Mouse (Mus musculus): ENCODE results near the gene Gdpd5. TPM values are rescaled to one million over a fixed set of nuclear protein-coding genes. Genes with fewer than 3 reads are reported as not detected.

Gene Gdpd5
- polyA plus RNA-seq, 1 experiment from 2014 or later = 36.9 TPM

DNA sequence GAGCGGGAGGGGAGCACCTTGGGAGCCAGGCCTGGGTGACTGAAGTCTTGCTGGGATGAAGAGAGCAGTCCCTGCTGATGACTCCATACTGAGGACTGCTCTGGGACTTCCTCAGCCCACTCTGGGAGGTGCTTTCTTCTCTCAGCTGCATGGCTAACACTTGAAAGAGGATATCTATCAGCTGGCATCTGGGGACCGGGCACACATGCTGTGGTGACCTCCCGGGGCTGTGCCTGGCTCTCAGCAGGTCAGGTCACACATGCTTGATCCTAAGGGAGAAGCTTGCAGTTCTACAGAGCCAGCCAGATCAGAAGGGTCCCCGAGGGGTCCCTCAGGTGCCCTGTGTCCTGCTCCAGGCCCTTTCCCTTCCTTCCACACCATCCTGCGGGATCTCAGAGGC, 62.0 kb downstream of the Gdpd5 start:
- Histone ChIP-seq H3K9ac (ENCODE audit: low read depth, low read length) (no peak overlapping the region), H3K4me2 (ENCODE audit: low read length) (no peak overlapping the region), H3K36me3 (ENCODE audit: control insufficient read depth, insufficient read depth, low read length) (peaks cover 4% of the 10 kb centered on the region; the same call in 1 of the 2 replicates), H3K9me3 (ENCODE audit: control insufficient read depth, low read length) (no peaks in the 10 kb centered on the region), H3K4me1 (ENCODE audit: control insufficient read depth, insufficient read depth, low read depth, low read length) (peaks cover 8% of the 10 kb centered on the region), H3K4me3 (ENCODE audit: low read length) (no peak overlapping the region), H3K27ac (ENCODE audit: low read depth, low read length) (no peak overlapping the region), H3K27me3 (replicated peaks; ENCODE audit: control insufficient read depth, insufficient read depth, low read length) (no peaks in the 10 kb centered on the region)
- 60% methylated on average over 5 of the region's 5 CpGs for WGBS
- ATAC-seq = no peak

DNA sequence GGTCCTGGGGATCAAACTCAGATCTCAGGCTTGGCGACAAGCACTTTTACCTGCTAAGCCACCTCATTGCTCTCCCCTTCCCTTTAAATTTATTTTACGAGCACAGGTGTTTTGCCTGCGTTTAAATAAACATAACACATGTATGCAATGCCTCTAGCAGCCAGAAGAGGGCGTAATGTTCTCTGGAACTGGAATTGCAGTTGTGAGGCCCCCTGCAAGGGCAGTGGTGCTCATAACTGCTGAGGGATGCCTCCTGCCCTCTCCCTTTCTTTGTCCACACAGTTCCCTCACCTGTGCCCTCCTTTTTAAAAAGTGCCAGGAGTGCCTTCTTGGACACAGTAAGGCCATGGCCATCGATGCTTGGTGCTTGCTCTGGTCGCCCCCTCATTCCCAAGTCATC, 62.8 kb downstream of the Gdpd5 start:
- Histone ChIP-seq H3K36me3 (ENCODE audit: control insufficient read depth, insufficient read depth, low read length) (peaks cover 4% of the 10 kb centered on the region; the same call in 1 of the 2 replicates), H3K27ac (ENCODE audit: low read depth, low read length) (no peak overlapping the region), H3K4me3 (ENCODE audit: low read length) (no peak overlapping the region), H3K4me2 (ENCODE audit: low read length) (no peak overlapping the region), H3K9ac (ENCODE audit: low read depth, low read length) (no peak overlapping the region), H3K4me1 (ENCODE audit: control insufficient read depth, insufficient read depth, low read depth, low read length) (peaks cover 12% of the 10 kb centered on the region), H3K27me3 (replicated peaks; ENCODE audit: control insufficient read depth, insufficient read depth, low read length) (no peaks in the 10 kb centered on the region), H3K9me3 (ENCODE audit: control insufficient read depth, low read length) (no peaks in the 10 kb centered on the region)
- WGBS = 71% methylated on average over 6 of the region's 6 CpGs
- ATAC-seq = no peak

DNA sequence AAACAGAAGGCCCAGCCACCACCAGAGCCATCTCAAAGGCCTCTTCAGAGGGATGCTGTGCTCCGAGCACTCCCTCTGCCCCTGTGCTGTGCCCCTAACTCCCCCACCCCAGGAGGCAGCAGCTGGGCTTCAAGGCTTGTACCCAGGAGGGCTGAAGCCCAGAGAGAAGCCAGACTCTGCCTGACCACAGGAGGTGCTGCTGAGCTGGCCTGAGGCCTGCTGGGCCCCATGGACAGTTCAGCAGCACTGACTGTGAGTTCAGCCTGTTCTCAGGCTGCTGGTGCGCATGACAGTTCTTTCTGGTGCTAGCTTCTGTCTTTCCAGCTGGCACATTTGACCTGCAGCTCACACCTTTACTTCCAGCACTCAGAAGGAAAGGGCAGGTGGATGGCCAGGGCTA, 64.6 kb downstream of the Gdpd5 start:
- Histone ChIP-seq H3K9ac (ENCODE audit: low read depth, low read length) (no peak overlapping the region), H3K27ac (ENCODE audit: low read depth, low read length) (no peak overlapping the region), H3K27me3 (replicated peaks; ENCODE audit: control insufficient read depth, insufficient read depth, low read length) (no peaks in the 10 kb centered on the region), H3K36me3 (ENCODE audit: control insufficient read depth, insufficient read depth, low read length) (peaks cover 4% of the 10 kb centered on the region; the same call in 1 of the 2 replicates), H3K4me1 (ENCODE audit: control insufficient read depth, insufficient read depth, low read depth, low read length) (peaks cover 24% of the 10 kb centered on the region), H3K4me2 (ENCODE audit: low read length) (no peak overlapping the region), H3K4me3 (ENCODE audit: low read length) (no peak overlapping the region), H3K9me3 (ENCODE audit: control insufficient read depth, low read length) (no peaks in the 10 kb centered on the region)
- no peak for ATAC-seq
- WGBS = 71% methylated on average over 2 of the region's 2 CpGs

DNA sequence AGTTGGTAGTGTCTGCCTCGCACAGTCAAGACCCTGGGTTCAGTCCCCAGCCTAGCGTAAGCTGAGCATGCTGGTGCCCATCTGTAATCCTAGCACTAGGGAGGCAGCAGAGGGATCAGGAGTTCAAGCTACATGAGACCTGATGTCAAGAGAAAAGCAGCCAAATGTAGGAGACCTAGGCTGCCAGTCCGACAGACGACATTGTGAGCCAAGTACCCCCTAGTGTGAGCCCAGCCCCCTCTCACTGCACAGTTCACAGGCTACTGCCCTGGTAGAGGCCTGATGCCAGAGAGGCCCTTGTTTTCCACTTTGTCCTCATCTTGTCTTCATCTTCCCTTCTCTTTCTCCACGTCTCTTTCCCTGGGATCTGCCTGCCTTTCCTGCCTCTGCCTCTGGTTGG, 66.1 kb downstream of the Gdpd5 start:
- Histone ChIP-seq H3K4me1 (ENCODE audit: control insufficient read depth, insufficient read depth, low read depth, low read length) (peaks cover 17% of the 10 kb centered on the region), H3K36me3 (ENCODE audit: control insufficient read depth, insufficient read depth, low read length) (no peaks in the 10 kb centered on the region; the same call in 1 of the 2 replicates), H3K9me3 (ENCODE audit: control insufficient read depth, low read length) (no peaks in the 10 kb centered on the region), H3K27ac (ENCODE audit: low read depth, low read length) (no peak overlapping the region), H3K4me2 (ENCODE audit: low read length) (no peak overlapping the region), H3K4me3 (ENCODE audit: low read length) (no peak overlapping the region), H3K27me3 (replicated peaks; ENCODE audit: control insufficient read depth, insufficient read depth, low read length) (no peaks in the 10 kb centered on the region), H3K9ac (ENCODE audit: low read depth, low read length) (no peak overlapping the region)
- 50% methylated on average over 5 of the region's 5 CpGs for WGBS
- ATAC-seq = no peak

DNA sequence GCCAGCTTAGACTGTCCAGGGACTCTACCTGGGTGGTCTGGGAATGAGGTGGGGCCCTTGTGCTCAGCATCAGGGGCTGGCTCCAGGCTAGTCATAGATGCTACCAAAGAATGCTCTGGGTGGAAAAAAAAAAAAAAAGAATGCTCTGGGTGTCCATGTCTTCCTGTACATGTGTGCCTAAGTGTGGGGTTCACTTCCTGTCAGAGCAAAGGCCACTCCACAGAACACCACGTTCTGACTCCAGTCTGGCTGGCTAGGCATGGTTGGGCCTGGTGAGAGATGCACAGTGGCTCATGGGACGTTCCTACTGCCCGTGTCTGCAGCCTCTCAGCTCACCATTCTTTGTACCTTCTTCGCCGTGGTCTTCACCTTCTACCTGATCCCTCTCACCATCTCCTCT, 67.4 kb downstream of the Gdpd5 start:
- H3K27ac ChIP-seq (ENCODE audit: low read depth, low read length) = no peak overlapping the region
- no peak overlapping the region for H3K4me3 ChIP-seq (ENCODE audit: low read length)
- ATAC-seq = no peak
- no peak overlapping the region for H3K4me2 ChIP-seq (ENCODE audit: low read length)
- H3K9me3 ChIP-seq (ENCODE audit: control insufficient read depth, low read length) = no peaks in the 10 kb centered on the region
- peaks cover 17% of the 10 kb centered on the region for H3K4me1 ChIP-seq (ENCODE audit: control insufficient read depth, insufficient read depth, low read depth, low read length)
- no peaks in the 10 kb centered on the region; the same call in 1 of the 2 replicates for H3K36me3 ChIP-seq (ENCODE audit: control insufficient read depth, insufficient read depth, low read length)
- H3K9ac ChIP-seq (ENCODE audit: low read depth, low read length) = 0 out of 2 replicates have a peak overlapping the region, but pooled peaks have one; percentile 24
- 73% methylated on average over 5 of the region's 5 CpGs for WGBS
- H3K27me3 ChIP-seq (replicated peaks; ENCODE audit: control insufficient read depth, insufficient read depth, low read length) = no peaks in the 10 kb centered on the region

DNA sequence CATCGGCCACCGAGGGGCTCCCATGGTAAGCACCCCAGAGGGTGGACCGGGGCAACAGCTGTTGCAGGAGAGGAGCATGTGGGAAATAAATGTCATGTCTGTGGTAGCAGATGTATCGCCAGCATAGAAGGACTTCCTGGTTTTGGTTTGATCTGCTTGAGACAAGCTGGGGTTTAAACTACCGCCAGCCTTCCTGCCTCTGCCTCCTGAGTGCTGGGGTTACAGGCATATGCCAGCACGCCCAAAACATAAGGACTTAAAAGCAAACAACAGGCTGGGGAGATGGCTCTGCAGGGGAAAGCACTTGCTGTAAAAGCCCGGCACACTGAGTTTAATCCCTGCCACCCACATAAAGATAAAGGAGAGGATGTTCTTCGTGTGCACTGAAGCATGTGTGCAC, 67.8 kb downstream of the Gdpd5 start:
- Histone ChIP-seq H3K4me3 (ENCODE audit: low read length) (no peak overlapping the region), H3K9ac (ENCODE audit: low read depth, low read length) (0 out of 2 replicates have a peak overlapping the region, but pooled peaks have one; percentile 24), H3K4me2 (ENCODE audit: low read length) (no peak overlapping the region), H3K36me3 (ENCODE audit: control insufficient read depth, insufficient read depth, low read length) (no peaks in the 10 kb centered on the region; the same call in 1 of the 2 replicates), H3K27ac (ENCODE audit: low read depth, low read length) (no peak overlapping the region), H3K9me3 (ENCODE audit: control insufficient read depth, low read length) (no peaks in the 10 kb centered on the region), H3K27me3 (replicated peaks; ENCODE audit: control insufficient read depth, insufficient read depth, low read length) (no peaks in the 10 kb centered on the region), H3K4me1 (ENCODE audit: control insufficient read depth, insufficient read depth, low read depth, low read length) (peaks cover 17% of the 10 kb centered on the region)
- no peak for ATAC-seq
- 37% methylated on average over 8 of the region's 8 CpGs for WGBS

DNA sequence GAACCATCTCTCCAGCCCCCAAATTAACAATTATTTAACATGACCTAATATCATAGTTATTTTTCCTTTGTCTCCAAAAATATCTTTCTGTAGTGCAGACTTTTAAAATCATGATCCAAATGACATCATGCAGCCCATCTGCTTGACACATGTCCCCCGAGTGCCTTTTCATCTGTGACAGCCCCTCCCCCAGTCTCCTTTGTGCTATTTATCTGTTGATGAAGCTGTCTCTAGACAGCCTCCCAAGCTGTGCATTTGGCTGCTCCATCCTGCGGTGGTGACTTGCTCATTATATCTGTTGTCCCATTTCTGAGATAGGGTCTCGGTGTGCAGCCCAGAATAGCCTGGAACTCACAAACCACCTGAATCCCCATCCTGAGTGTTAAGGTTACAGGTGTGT, 68.5 kb downstream of the Gdpd5 start:
- Histone ChIP-seq H3K4me3 (ENCODE audit: low read length) (no peak overlapping the region), H3K27me3 (replicated peaks; ENCODE audit: control insufficient read depth, insufficient read depth, low read length) (no peaks in the 10 kb centered on the region), H3K9ac (ENCODE audit: low read depth, low read length) (0 out of 2 replicates have a peak overlapping the region, but pooled peaks have one; percentile 19), H3K4me2 (ENCODE audit: low read length) (no peak overlapping the region), H3K9me3 (ENCODE audit: control insufficient read depth, low read length) (no peaks in the 10 kb centered on the region), H3K4me1 (ENCODE audit: control insufficient read depth, insufficient read depth, low read depth, low read length) (peaks cover 17% of the 10 kb centered on the region), H3K36me3 (ENCODE audit: control insufficient read depth, insufficient read depth, low read length) (no peaks in the 10 kb centered on the region), H3K27ac (ENCODE audit: low read depth, low read length) (peak overlapping the region; percentile 31)
- WGBS = 4% methylated on average over 3 of the region's 3 CpGs
- ATAC-seq = no peak

DNA sequence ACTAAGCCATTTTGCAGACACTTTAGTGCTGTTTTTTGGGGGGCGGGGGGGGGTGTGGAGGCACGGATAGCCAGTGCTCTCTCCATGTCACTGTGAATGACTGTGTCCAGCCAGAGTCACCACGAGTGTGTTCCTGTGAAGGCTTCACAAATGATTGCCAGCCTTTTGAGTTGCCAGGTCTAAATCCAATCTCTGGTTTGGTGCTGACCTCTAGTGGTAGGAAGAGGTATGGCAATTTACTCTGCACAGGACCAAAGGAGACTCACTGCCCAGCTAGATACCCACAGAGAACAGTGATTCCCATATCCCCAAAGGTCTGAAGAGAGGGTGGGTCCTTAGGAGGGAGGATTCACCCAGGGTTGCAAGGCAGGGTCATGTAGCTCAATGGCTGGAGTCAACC, 69.5 kb downstream of the Gdpd5 start:
- Histone ChIP-seq H3K4me3 (ENCODE audit: low read length) (no peak overlapping the region), H3K9me3 (ENCODE audit: control insufficient read depth, low read length) (no peaks in the 10 kb centered on the region), H3K4me2 (ENCODE audit: low read length) (no peak overlapping the region), H3K27me3 (replicated peaks; ENCODE audit: control insufficient read depth, insufficient read depth, low read length) (no peaks in the 10 kb centered on the region), H3K27ac (ENCODE audit: low read depth, low read length) (no peak overlapping the region; the same call in 1 of the 2 replicates), H3K9ac (ENCODE audit: low read depth, low read length) (no peak overlapping the region), H3K4me1 (ENCODE audit: control insufficient read depth, insufficient read depth, low read depth, low read length) (peaks cover 17% of the 10 kb centered on the region), H3K36me3 (ENCODE audit: control insufficient read depth, insufficient read depth, low read length) (no peaks in the 10 kb centered on the region)
- 2% methylated on average over 3 of the region's 3 CpGs for WGBS
- ATAC-seq = peak; percentile 57

DNA sequence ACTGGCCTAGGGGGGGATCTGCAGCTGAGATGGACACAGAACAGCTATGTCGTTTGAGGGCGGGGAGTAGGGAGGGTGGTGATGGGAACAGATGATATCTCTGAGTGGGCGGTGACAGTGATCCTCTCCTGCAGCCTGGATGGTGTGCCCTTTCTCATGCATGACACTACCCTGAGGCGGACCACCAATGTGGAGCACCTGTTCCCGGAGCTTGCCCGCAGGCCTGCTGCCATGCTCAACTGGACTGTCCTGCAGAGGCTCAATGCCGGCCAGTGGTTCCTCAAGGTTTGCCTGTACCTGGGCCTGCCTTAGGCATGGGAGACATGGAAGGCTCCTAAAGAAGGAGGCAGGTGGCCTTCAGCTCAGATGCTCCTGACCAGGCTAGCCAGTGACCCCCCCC, 71.6 kb downstream of the Gdpd5 start:
- H3K27ac ChIP-seq (ENCODE audit: low read depth, low read length) = no peak overlapping the region
- H3K4me1 ChIP-seq (ENCODE audit: control insufficient read depth, insufficient read depth, low read depth, low read length) = peaks cover 17% of the 10 kb centered on the region
- no peaks in the 10 kb centered on the region for H3K9me3 ChIP-seq (ENCODE audit: control insufficient read depth, low read length)
- ATAC-seq = no peak
- no peak overlapping the region for H3K4me3 ChIP-seq (ENCODE audit: low read length)
- no peaks in the 10 kb centered on the region for H3K27me3 ChIP-seq (replicated peaks; ENCODE audit: control insufficient read depth, insufficient read depth, low read length)
- H3K4me2 ChIP-seq (ENCODE audit: low read length) = no peak overlapping the region
- no peak overlapping the region for H3K9ac ChIP-seq (ENCODE audit: low read depth, low read length)
- WGBS = 75% methylated on average over 7 of the region's 7 CpGs
- H3K36me3 ChIP-seq (ENCODE audit: control insufficient read depth, insufficient read depth, low read length) = peaks cover 6% of the 10 kb centered on the region; the same call in 1 of the 2 replicates

DNA sequence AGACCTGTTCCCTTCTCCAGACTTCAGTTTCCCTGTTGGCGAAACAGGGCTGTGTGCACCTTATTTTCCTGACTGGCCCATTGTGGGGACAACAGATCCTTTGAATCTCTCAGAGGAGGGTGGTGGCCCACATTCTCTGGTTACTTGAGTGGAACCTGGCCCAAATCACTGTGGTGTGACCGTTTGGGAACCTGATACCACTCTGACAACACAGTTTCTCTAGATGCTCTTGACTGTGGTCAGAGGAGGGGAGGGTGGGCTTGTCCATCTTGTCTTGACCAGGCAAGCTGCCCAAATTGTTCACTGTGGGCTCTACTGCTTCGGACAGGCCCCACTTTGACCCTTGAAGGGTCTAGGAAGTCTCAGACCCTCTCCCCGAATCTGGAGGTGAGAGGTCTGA, 72.8 kb downstream of the Gdpd5 start:
- Histone ChIP-seq H3K36me3 (ENCODE audit: control insufficient read depth, insufficient read depth, low read length) (peaks cover 6% of the 10 kb centered on the region; the same call in 1 of the 2 replicates), H3K27me3 (replicated peaks; ENCODE audit: control insufficient read depth, insufficient read depth, low read length) (no peaks in the 10 kb centered on the region), H3K4me1 (ENCODE audit: control insufficient read depth, insufficient read depth, low read depth, low read length) (peaks cover 13% of the 10 kb centered on the region), H3K27ac (ENCODE audit: low read depth, low read length) (no peak overlapping the region), H3K4me3 (ENCODE audit: low read length) (no peak overlapping the region), H3K4me2 (ENCODE audit: low read length) (no peak overlapping the region), H3K9me3 (ENCODE audit: control insufficient read depth, low read length) (no peaks in the 10 kb centered on the region), H3K9ac (ENCODE audit: low read depth, low read length) (no peak overlapping the region)
- ATAC-seq = no peak
- WGBS = 83% methylated on average over 4 of the region's 4 CpGs

Measured in hindbrain, embryonic 16.5 days (tissue).